Mouse (Mus musculus) adipocyte (in vitro differentiated cells): ENCODE data around the gene Cxcl14.

Experiments
- DNase-seq: peaks from one replicate; pipeline ENCODE4 v3.0.0-alpha.2; 2016; ENCODE audit warnings: low spot score

Cxcl14 gene

GRCm38 (mm10) chr13:56251924-56252619, 44.3 kb downstream of the Cxcl14 start, which contains the start of gene Neurog1:
Gene Neurog1, minus strand, starts transcription at chr13:56252163.
- no peak for DNase-seq

GRCm38 (mm10) chr13:56251176-56251923, 45.0 kb downstream of the Cxcl14 start:
- DNase-seq: no peak

- DNase-seq: no peak
Measured at GRCm38 (mm10) chr13:56250551-56251161, 45.7 kb downstream of the Cxcl14 start.

- no peak for DNase-seq
Measured at GRCm38 (mm10) chr13:56249593-56250341, 46.6 kb downstream of the Cxcl14 start.

DNA sequence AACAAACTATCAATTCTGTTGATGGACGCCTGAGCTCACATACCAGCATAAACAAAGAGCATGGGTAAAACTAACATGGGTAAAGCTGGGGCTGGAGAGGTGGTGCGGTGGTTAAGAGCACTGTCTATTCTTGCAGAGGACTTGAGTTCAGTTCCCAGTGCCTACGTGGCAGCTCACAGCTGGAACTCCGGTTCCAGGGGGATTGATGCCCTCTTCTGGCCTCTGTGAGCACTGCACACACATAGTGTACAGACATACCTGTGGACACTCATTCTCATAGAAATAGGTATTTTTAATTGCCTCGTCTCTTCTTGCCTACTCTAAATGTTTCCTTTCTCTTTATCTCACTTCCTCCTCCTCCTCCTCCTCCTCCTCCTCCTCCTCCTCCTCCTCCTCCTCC, 53.2 kb downstream of the Cxcl14 start:
- no peak for DNase-seq

DNA sequence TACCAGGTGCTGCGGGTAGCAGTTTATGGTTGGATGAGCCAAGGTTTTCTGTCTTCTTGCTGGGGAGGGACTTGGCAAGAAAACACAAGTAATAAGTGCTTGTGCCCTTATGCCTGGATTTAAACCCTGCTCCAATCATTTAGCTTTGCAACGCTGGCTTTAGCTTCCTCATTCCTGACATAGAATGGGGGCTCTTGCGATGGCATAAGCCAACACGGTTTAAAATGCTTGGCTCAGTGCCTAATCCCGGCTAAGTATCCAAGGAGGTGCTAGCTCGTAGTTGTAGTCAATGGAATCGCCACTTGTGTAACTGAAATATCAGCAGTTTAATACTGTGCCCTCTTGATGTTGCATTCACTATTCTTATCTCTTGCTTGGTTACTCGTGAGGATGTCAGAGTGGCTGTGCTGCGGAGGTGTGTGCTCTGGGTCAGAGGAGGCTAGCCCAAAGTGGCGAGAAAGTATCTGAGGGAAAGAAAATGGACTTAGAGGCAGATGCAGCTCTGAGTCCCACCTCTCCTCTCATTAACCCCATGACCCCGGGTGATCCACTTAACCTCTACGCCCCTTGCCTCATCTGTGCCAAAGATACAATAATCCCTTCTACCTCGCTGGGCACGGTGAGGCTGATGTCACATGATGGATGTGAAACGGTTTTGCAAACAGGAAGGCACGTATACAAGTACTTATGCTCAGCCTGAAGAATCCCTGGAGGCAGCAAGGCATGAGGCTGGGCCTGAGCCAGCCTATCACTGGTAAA, 56.2 kb downstream of the Cxcl14 start:
- DNase-seq: no peak
